Mouse (Mus musculus): Measurements from ENCODE around the gene Acp6. TPM values are rescaled to one million over a fixed set of nuclear protein-coding genes. Genes with fewer than 3 reads are reported as not detected.

Gene Acp6
- polyA plus RNA-seq, 1 experiment from 2014 or later, result 37.2 TPM

- Histone ChIP-seq H3K4me1 (ENCODE audit: insufficient read depth, low read depth, low read length) (no peaks in the 10 kb centered on the region), H3K27me3 (replicated peaks; ENCODE audit: insufficient read depth, low read length) (no peaks in the 10 kb centered on the region), H3K9me3 (ENCODE audit: low read length) (no peaks in the 10 kb centered on the region), H3K4me3 (ENCODE audit: low read depth, low read length) (no peak overlapping the region), H3K27ac (ENCODE audit: low read length) (no peak overlapping the region), H3K9ac (replicated peaks; ENCODE audit: low read depth) (no peak overlapping the region), H3K4me2 (replicated peaks; ENCODE audit: low read depth, low read length) (no peak overlapping the region), H3K36me3 (ENCODE audit: insufficient read depth, low read length) (0 out of 2 replicates have a peak, but pooled peaks cover 9% of the 10 kb centered on the region)
- peak; percentile 76 for DNase-seq (ENCODE audit: low spot score)
- TF ChIP-seq CTCF (IDR thresholded peaks at IDR 0.05) (peak; percentile 95), EP300 (IDR thresholded peaks at IDR 0.05) (no peak)
- ATAC-seq, result peak; percentile 44
- WGBS, result 33% methylated on average over 5 of the region's 5 CpGs
Measured at GRCm38 (mm10) chr3:97201943-97202342, 43.4 kb downstream of the Acp6 start.

- ATAC-seq (peak; percentile 10; the same call in 1 of the 2 replicates), DNase-seq (ENCODE audit: low spot score) (no peak)
- TF ChIP-seq CTCF (IDR thresholded peaks at IDR 0.05) (no peak), EP300 (IDR thresholded peaks at IDR 0.05) (no peak)
- Histone ChIP-seq H3K4me2 (replicated peaks; ENCODE audit: low read depth, low read length) (no peak overlapping the region), H3K9ac (replicated peaks; ENCODE audit: low read depth) (no peak overlapping the region), H3K4me1 (ENCODE audit: insufficient read depth, low read depth, low read length) (no peaks in the 10 kb centered on the region), H3K9me3 (ENCODE audit: low read length) (no peaks in the 10 kb centered on the region), H3K36me3 (ENCODE audit: insufficient read depth, low read length) (0 out of 2 replicates have a peak, but pooled peaks cover 14% of the 10 kb centered on the region), H3K27ac (ENCODE audit: low read length) (no peak overlapping the region), H3K27me3 (replicated peaks; ENCODE audit: insufficient read depth, low read length) (no peaks in the 10 kb centered on the region), H3K4me3 (ENCODE audit: low read depth, low read length) (no peak overlapping the region)
- 51% methylated on average over 14 of the region's 14 CpGs for WGBS
Measured at GRCm38 (mm10) chr3:97203880-97204279, 45.3 kb downstream of the Acp6 start.

GRCm38 (mm10) chr3:97206521-97206920 is 47.9 kb downstream of the Acp6 start:
- H3K36me3 ChIP-seq (ENCODE audit: insufficient read depth, low read length), result peaks cover 27% of the 10 kb centered on the region
- H3K9ac ChIP-seq (replicated peaks; ENCODE audit: low read depth), result no peak overlapping the region
- TF ChIP-seq EP300 (IDR thresholded peaks at IDR 0.05), result no peak
- TF ChIP-seq CTCF (IDR thresholded peaks at IDR 0.05), result no peak
- H3K4me3 ChIP-seq (ENCODE audit: low read depth, low read length), result no peak overlapping the region
- H3K27me3 ChIP-seq (replicated peaks; ENCODE audit: insufficient read depth, low read length), result no peaks in the 10 kb centered on the region
- H3K9me3 ChIP-seq (ENCODE audit: low read length), result no peaks in the 10 kb centered on the region
- ATAC-seq, result no peak
- H3K27ac ChIP-seq (ENCODE audit: low read length), result no peak overlapping the region
- no peaks in the 10 kb centered on the region for H3K4me1 ChIP-seq (ENCODE audit: insufficient read depth, low read depth, low read length)
- no peak for DNase-seq (ENCODE audit: low spot score)
- WGBS, result 66% methylated on average over 3 of the region's 3 CpGs
- no peak overlapping the region for H3K4me2 ChIP-seq (replicated peaks; ENCODE audit: low read depth, low read length)

- 82% methylated on average over 9 of the region's 9 CpGs for WGBS
- H3K27me3 ChIP-seq (replicated peaks; ENCODE audit: insufficient read depth, low read length), result no peaks in the 10 kb centered on the region
Measured at GRCm38 (mm10) chr3:97209351-97209750, 50.8 kb downstream of the Acp6 start.

GRCm38 (mm10) chr3:97211177-97211576 is 52.6 kb downstream of the Acp6 start:
- 58% methylated on average over 5 of the region's 5 CpGs for WGBS
- peaks cover 39% of the 10 kb centered on the region for H3K36me3 ChIP-seq (ENCODE audit: insufficient read depth, low read length)
- no peaks in the 10 kb centered on the region for H3K27me3 ChIP-seq (replicated peaks; ENCODE audit: insufficient read depth, low read length)
- ATAC-seq (no peak), DNase-seq (ENCODE audit: low spot score) (no peak)
- H3K4me1 ChIP-seq (ENCODE audit: insufficient read depth, low read depth, low read length), result no peaks in the 10 kb centered on the region
- H3K9ac ChIP-seq (replicated peaks; ENCODE audit: low read depth), result no peak overlapping the region
- no peak overlapping the region for H3K4me3 ChIP-seq (ENCODE audit: low read depth, low read length)
- TF ChIP-seq CTCF (IDR thresholded peaks at IDR 0.05) (no peak), EP300 (IDR thresholded peaks at IDR 0.05) (no peak)
- no peak overlapping the region for H3K27ac ChIP-seq (ENCODE audit: low read length)
- no peaks in the 10 kb centered on the region for H3K9me3 ChIP-seq (ENCODE audit: low read length)
- H3K4me2 ChIP-seq (replicated peaks; ENCODE audit: low read depth, low read length), result no peak overlapping the region

More at GRCm38 (mm10) chr3:97209351-97209750, 50.8 kb downstream of the Acp6 start:
- no peaks in the 10 kb centered on the region for H3K4me1 ChIP-seq (ENCODE audit: insufficient read depth, low read depth, low read length)
- DNase-seq (ENCODE audit: low spot score), result no peak
- no peak overlapping the region for H3K4me3 ChIP-seq (ENCODE audit: low read depth, low read length)
- TF ChIP-seq EP300 (IDR thresholded peaks at IDR 0.05) (no peak), CTCF (IDR thresholded peaks at IDR 0.05) (no peak)
- H3K9ac ChIP-seq (replicated peaks; ENCODE audit: low read depth), result no peak overlapping the region
- no peak overlapping the region for H3K27ac ChIP-seq (ENCODE audit: low read length)
- no peaks in the 10 kb centered on the region for H3K9me3 ChIP-seq (ENCODE audit: low read length)
- H3K36me3 ChIP-seq (ENCODE audit: insufficient read depth, low read length), result peaks cover 41% of the 10 kb centered on the region
- no peak overlapping the region for H3K4me2 ChIP-seq (replicated peaks; ENCODE audit: low read depth, low read length)
- no peak for ATAC-seq

- no peak for DNase-seq (ENCODE audit: low spot score)
- H3K27me3 ChIP-seq (replicated peaks; ENCODE audit: insufficient read depth, low read length), result no peaks in the 10 kb centered on the region
- H3K4me1 ChIP-seq (ENCODE audit: insufficient read depth, low read depth, low read length), result no peaks in the 10 kb centered on the region
- no peak for ATAC-seq
- peaks cover 34% of the 10 kb centered on the region for H3K36me3 ChIP-seq (ENCODE audit: insufficient read depth, low read length)
- no peaks in the 10 kb centered on the region for H3K9me3 ChIP-seq (ENCODE audit: low read length)
- H3K27ac ChIP-seq (ENCODE audit: low read length), result no peak overlapping the region
- TF ChIP-seq CTCF (IDR thresholded peaks at IDR 0.05) (no peak), EP300 (IDR thresholded peaks at IDR 0.05) (no peak)
- no peak overlapping the region for H3K9ac ChIP-seq (replicated peaks; ENCODE audit: low read depth)
- no peak overlapping the region for H3K4me3 ChIP-seq (ENCODE audit: low read depth, low read length)
- WGBS, result 92% methylated on average over 10 of the region's 10 CpGs
- no peak overlapping the region for H3K4me2 ChIP-seq (replicated peaks; ENCODE audit: low read depth, low read length)
Measured at GRCm38 (mm10) chr3:97213871-97214270, 55.3 kb downstream of the Acp6 start.

GRCm38 (mm10) chr3:97214439-97214838 is 55.9 kb downstream of the Acp6 start:
- DNase-seq (ENCODE audit: low spot score) (peak; percentile 21), ATAC-seq (no peak)
- Histone ChIP-seq H3K4me1 (ENCODE audit: insufficient read depth, low read depth, low read length) (no peaks in the 10 kb centered on the region), H3K36me3 (ENCODE audit: insufficient read depth, low read length) (peaks cover 36% of the 10 kb centered on the region), H3K4me3 (ENCODE audit: low read depth, low read length) (no peak overlapping the region), H3K9ac (replicated peaks; ENCODE audit: low read depth) (no peak overlapping the region), H3K27ac (ENCODE audit: low read length) (no peak overlapping the region), H3K27me3 (replicated peaks; ENCODE audit: insufficient read depth, low read length) (no peaks in the 10 kb centered on the region), H3K4me2 (replicated peaks; ENCODE audit: low read depth, low read length) (no peak overlapping the region), H3K9me3 (ENCODE audit: low read length) (no peaks in the 10 kb centered on the region)
- 33% methylated on average over 1 of the region's 1 CpGs for WGBS
- no peak for TF ChIP-seq CTCF (IDR thresholded peaks at IDR 0.05)
- TF ChIP-seq EP300 (IDR thresholded peaks at IDR 0.05), result no peak

Measured in lung, postnatal 0 days (tissue).